ENCODE assay signal across 26 mouse cellular contexts in genomic region chr6:115042609-115043008, GRCm38 (mm10). TPM values are rescaled to one million over a fixed set of nuclear protein-coding genes. Genes with fewer than 3 reads are reported as not detected.
DNase-seq lines count a peak whose midpoint lies in the region; ATAC-seq and TF ChIP-seq lines count a peak whose summit lies in the region.
"Had no signal": no experiment of that assay in that cellular context is flagged by ENCODE, and none has a peak within 500 bp of the region (broad histone marks: within the 10 kb centered on the region; RNA-seq: fewer than 3 reads in every experiment).

No protein-coding gene starts in this region.

- no peaks in the 10 kb centered on the region for H3K27me3 ChIP-seq in forebrain, embryonic 16.5 days (replicated peaks; ENCODE audit: control insufficient read depth, insufficient read depth, low read length)
- H3K27me3 ChIP-seq in forebrain, embryonic 14.5 days (replicated peaks; ENCODE audit: control insufficient read depth, insufficient read depth, low read length), result no peaks in the 10 kb centered on the region
- no peaks in the 10 kb centered on the region for H3K27me3 ChIP-seq in limb, embryonic 14.5 days (ENCODE audit: control insufficient read depth, insufficient read depth, low read length)
- H3K27me3 ChIP-seq in limb, embryonic 10.5 days (ENCODE audit: low read depth, poor library complexity, severe bottlenecking), result no peaks in the 10 kb centered on the region
- H3K27me3 ChIP-seq in neural tube, embryonic 13.5 days, result no peaks in the 10 kb centered on the region
- H3K27me3 ChIP-seq in intestine, embryonic 16.5 days (replicated peaks; ENCODE audit: control insufficient read depth, insufficient read depth, low read length), result no peaks in the 10 kb centered on the region
- H3K27me3 ChIP-seq: heart, embryonic 12.5 days; limb, embryonic 12.5 days; stomach, embryonic 15.5 days had no signal

- TF ChIP-seq POLR2A in limb, embryonic 14.5 days (IDR thresholded peaks at IDR 0.05; ENCODE audit: borderline replicate concordance, extremely low read depth, insufficient read depth, insufficient read length), result no peak

- no peaks in the 10 kb centered on the region for H3K36me3 ChIP-seq in forebrain, embryonic 16.5 days (ENCODE audit: control insufficient read depth, insufficient read depth)
- no peaks in the 10 kb centered on the region for H3K36me3 ChIP-seq in forebrain, embryonic 14.5 days (ENCODE audit: control insufficient read depth, insufficient read depth, low read length)
- H3K36me3 ChIP-seq in limb, embryonic 14.5 days (ENCODE audit: control insufficient read depth, insufficient read depth, low read length), result no peaks in the 10 kb centered on the region
- H3K36me3 ChIP-seq in limb, embryonic 10.5 days, result no peaks in the 10 kb centered on the region
- H3K36me3 ChIP-seq in neural tube, embryonic 13.5 days, result no peaks in the 10 kb centered on the region
- no peaks in the 10 kb centered on the region for H3K36me3 ChIP-seq in intestine, embryonic 16.5 days (ENCODE audit: control insufficient read depth, insufficient read depth, low read length)
- H3K36me3 ChIP-seq: heart, embryonic 12.5 days; limb, embryonic 12.5 days; stomach, embryonic 15.5 days had no signal

- 61% methylated on average over 10 of the region's 10 CpGs for WGBS in forebrain, embryonic 16.5 days
- 73% methylated on average over 10 of the region's 10 CpGs for WGBS in forebrain, embryonic 14.5 days
- 27% methylated on average over 10 of the region's 10 CpGs for WGBS in limb, embryonic 14.5 days
- WGBS in limb, embryonic 10.5 days, result 64% methylated on average over 10 of the region's 10 CpGs
- 58% methylated on average over 10 of the region's 10 CpGs for WGBS in neural tube, embryonic 13.5 days
- WGBS in intestine, embryonic 16.5 days, result 22% methylated on average over 10 of the region's 10 CpGs

- H3K4me3 ChIP-seq in forebrain, embryonic 16.5 days (replicated peaks; ENCODE audit: low read length), result no peak overlapping the region
- no peak overlapping the region for H3K4me3 ChIP-seq in forebrain, embryonic 14.5 days (ENCODE audit: low read depth, low read length)
- no peak overlapping the region for H3K4me3 ChIP-seq in limb, embryonic 14.5 days (replicated peaks; ENCODE audit: low read length)
- H3K4me3 ChIP-seq in limb, embryonic 10.5 days, result no peak overlapping the region
- H3K4me3 ChIP-seq in neural tube, embryonic 13.5 days, result no peak overlapping the region
- H3K4me3 ChIP-seq in intestine, embryonic 16.5 days (ENCODE audit: low read length), result no peak overlapping the region
- H3K4me3 ChIP-seq: gastrocnemius, adult 2 months; heart, embryonic 12.5 days; limb, embryonic 12.5 days; stomach, embryonic 15.5 days had no signal

- no peak overlapping the region for H3K9ac ChIP-seq in forebrain, embryonic 16.5 days (replicated peaks; ENCODE audit: low read depth, low read length)
- no peak overlapping the region for H3K9ac ChIP-seq in forebrain, embryonic 14.5 days (ENCODE audit: low read length)
- no peak overlapping the region for H3K9ac ChIP-seq in limb, embryonic 14.5 days (ENCODE audit: low read depth, low read length, severe bottlenecking)
- H3K9ac ChIP-seq in neural tube, embryonic 13.5 days, result 0 out of 2 replicates have a peak overlapping the region, but pooled peaks have one; percentile 8
- no peak overlapping the region for H3K9ac ChIP-seq in intestine, embryonic 16.5 days (ENCODE audit: low read depth, low read length)
- H3K9ac ChIP-seq: heart, embryonic 12.5 days; hindbrain, embryonic 14.5 days; limb, embryonic 12.5 days; stomach, embryonic 15.5 days had no signal

- H3K27ac ChIP-seq in forebrain, embryonic 16.5 days (ENCODE audit: low read length), result peak overlapping the region; percentile 51
- H3K27ac ChIP-seq in forebrain, embryonic 14.5 days (ENCODE audit: low read depth, low read length), result no peak overlapping the region
- H3K27ac ChIP-seq in limb, embryonic 14.5 days (replicated peaks; ENCODE audit: low read depth, low read length), result no peak overlapping the region
- no peak overlapping the region for H3K27ac ChIP-seq in limb, embryonic 10.5 days
- no peak overlapping the region; the same call in 1 of the 2 replicates for H3K27ac ChIP-seq in neural tube, embryonic 13.5 days (replicated peaks)
- H3K27ac ChIP-seq in intestine, embryonic 16.5 days (ENCODE audit: low read length), result peak overlapping the region; percentile 39; the same call in 1 of the 2 replicates
- H3K27ac ChIP-seq: gastrocnemius, adult 2 months; limb, embryonic 12.5 days; stomach, embryonic 15.5 days had no signal

- peaks cover 11% of the 10 kb centered on the region for H3K4me1 ChIP-seq in forebrain, embryonic 16.5 days (replicated peaks; ENCODE audit: control insufficient read depth, insufficient read depth, low read length)
- H3K4me1 ChIP-seq in forebrain, embryonic 14.5 days (ENCODE audit: control insufficient read depth, insufficient read depth, low read length), result peaks cover 5% of the 10 kb centered on the region
- no peaks in the 10 kb centered on the region for H3K4me1 ChIP-seq in limb, embryonic 14.5 days (ENCODE audit: control insufficient read depth, insufficient read depth, low read length)
- H3K4me1 ChIP-seq in limb, embryonic 10.5 days, result no peaks in the 10 kb centered on the region
- peaks cover 14% of the 10 kb centered on the region for H3K4me1 ChIP-seq in neural tube, embryonic 13.5 days (replicated peaks)
- 0 out of 2 replicates have a peak, but pooled peaks cover 3% of the 10 kb centered on the region for H3K4me1 ChIP-seq in intestine, embryonic 16.5 days (ENCODE audit: control insufficient read depth, insufficient read depth, low read length)
- H3K4me1 ChIP-seq: stomach, embryonic 15.5 days had no signal

- ATAC-seq in forebrain, embryonic 16.5 days, result no peak
- no peak for ATAC-seq in forebrain, embryonic 14.5 days
- ATAC-seq in limb, embryonic 14.5 days (ENCODE audit: low FRiP score, low read depth), result no peak
- ATAC-seq in neural tube, embryonic 13.5 days (ENCODE audit: low read depth), result no peak
- peak; percentile 70 for ATAC-seq in intestine, embryonic 16.5 days
- ATAC-seq: activated CD4-positive, CD25-positive, alpha-beta regulatory T cell, adult 4 months; CD4-positive, CD25-positive, alpha-beta regulatory T cell, adult 4 months had no signal

- no peaks in the 10 kb centered on the region for H3K9me3 ChIP-seq in forebrain, embryonic 16.5 days (ENCODE audit: control insufficient read depth, low read length)
- H3K9me3 ChIP-seq in forebrain, embryonic 14.5 days (replicated peaks; ENCODE audit: control insufficient read depth, low read length), result no peaks in the 10 kb centered on the region
- no peaks in the 10 kb centered on the region for H3K9me3 ChIP-seq in limb, embryonic 14.5 days (ENCODE audit: control insufficient read depth, low read length)
- H3K9me3 ChIP-seq in limb, embryonic 10.5 days (replicated peaks), result no peaks in the 10 kb centered on the region
- H3K9me3 ChIP-seq in neural tube, embryonic 13.5 days, result no peaks in the 10 kb centered on the region
- no peaks in the 10 kb centered on the region for H3K9me3 ChIP-seq in intestine, embryonic 16.5 days (ENCODE audit: control insufficient read depth, low read length)
- H3K9me3 ChIP-seq: limb, embryonic 12.5 days; stomach, embryonic 15.5 days had no signal

- no peak overlapping the region for H3K4me2 ChIP-seq in forebrain, embryonic 16.5 days (ENCODE audit: low read length)
- no peak overlapping the region for H3K4me2 ChIP-seq in forebrain, embryonic 14.5 days (ENCODE audit: low read length)
- H3K4me2 ChIP-seq in limb, embryonic 14.5 days (replicated peaks; ENCODE audit: low read depth, low read length, severe bottlenecking), result no peak overlapping the region
- no peak overlapping the region for H3K4me2 ChIP-seq in neural tube, embryonic 13.5 days
- H3K4me2 ChIP-seq in intestine, embryonic 16.5 days (ENCODE audit: low read depth, low read length), result no peak overlapping the region
- H3K4me2 ChIP-seq: heart, embryonic 12.5 days; hindbrain, embryonic 14.5 days; limb, embryonic 12.5 days; liver, embryonic 11.5 days; stomach, embryonic 15.5 days had no signal

- DNase-seq in forebrain, embryonic 14.5 days (ENCODE audit: low spot score), result no peak
- peak; percentile 28 for DNase-seq in limb, embryonic 14.5 days (ENCODE audit: low spot score)
- no peak for DNase-seq in limb, embryonic 10.5 days (ENCODE audit: low spot score)
- no peak for DNase-seq in neural tube, embryonic 10.5 days (ENCODE audit: extremely low spot score, low spot score)
- DNase-seq in thymus, adult 18-20 months, result no peak
- DNase-seq: adrenal gland, adult 2 months; adrenal gland, postnatal 36 days; cerebellum, adult 18-20 months; cerebellum, postnatal 10 days; gastrocnemius, adult 2 months; gastrocnemius, postnatal 36 days; heart, adult 18-20 months; kidney, adult 8-10 months; kidney, postnatal 10 days; lung, postnatal 10 days; right cerebral cortex, postnatal 25 days had no signal

RNA-seq across cellular contexts. Expression of gene Tamm41, which starts 4.9 kb away (rescaled TPM):
- 54.2 and 58.2 TPM in 2 replicates for polyA plus RNA-seq in forebrain, embryonic 16.5 days (2015; fragmentation: Nextera tagmentation; extraction: Ambion mirVana)
- polyA plus RNA-seq in forebrain, embryonic 14.5 days (2014; fragmentation: Nextera tagmentation; extraction: Ambion mirVana), result 64.8 and 69.6 TPM in 2 replicates
- 38.7 and 39.8 TPM in 2 replicates for polyA plus RNA-seq in limb, embryonic 14.5 days (2012; rRNA removed)
- polyA plus RNA-seq in limb, embryonic 14.5 days (2014; fragmentation: Nextera tagmentation; extraction: Ambion mirVana), result 60.8 and 70.8 TPM in 2 replicates
- 104 and 106 TPM in 2 replicates for polyA plus RNA-seq in limb, embryonic 10.5 days (2016; fragmentation: Nextera tagmentation; extraction: Ambion mirVana)
- polyA plus RNA-seq in neural tube, embryonic 13.5 days (2015; fragmentation: Nextera tagmentation; extraction: Ambion mirVana), result 43.2 and 45.4 TPM in 2 replicates
- polyA plus RNA-seq in intestine, embryonic 16.5 days (2015; fragmentation: Nextera tagmentation; extraction: Ambion mirVana), result 58.7 and 66.8 TPM in 2 replicates

Comparison
In these comparisons a context has a peak if more than half of its experiments do, and no peak if none do; other contexts are left out.
1. H3K27ac ChIP-seq: peak in forebrain, embryonic 16.5 days (single experiment) and intestine, embryonic 16.5 days (single experiment); none in forebrain, embryonic 14.5 days (single experiment), limb, embryonic 14.5 days (single experiment), limb, embryonic 10.5 days (single experiment) and neural tube, embryonic 13.5 days (single experiment).